Comparison of ENCODE assay signal across 8 mouse cellular contexts in genomic region chr12:112828501-112829243, GRCm38 (mm10). TPM values are rescaled to one million over a fixed set of nuclear protein-coding genes. Genes with fewer than 3 reads are reported as not detected.
DNase-seq lines count a peak whose midpoint lies in the region; ATAC-seq lines count a peak whose summit lies in the region.

No protein-coding gene starts in this region.

- ATAC-seq in heart, embryonic 13.5 days (ENCODE audit: extremely low read depth, insufficient number of reproducible peaks, low FRiP score, low TSS enrichment) = peak; percentile 76
- ATAC-seq in CD4-positive, CD25-positive, alpha-beta regulatory T cell, adult 4 months = peak; percentile 72
- peak; percentile 42 to 46 for ATAC-seq in hematopoietic stem cell, adult 5-6 weeks (replicated peaks in 1 of 2; ENCODE audit: insufficient read depth in 1 of 2, low FRiP score in 2 of 2, low TSS enrichment in 1 of 2, low read depth in 1 of 2, poor library complexity in 2 of 2, severe bottlenecking in 2 of 2)
- ATAC-seq in liver, embryonic 16.5 days (ENCODE audit: low read depth) = peak; percentile 62
- ATAC-seq in neural tube, embryonic 14.5 days (ENCODE audit: low read depth) = peak; percentile 80

- peak overlapping the region; percentile 94 for H3K27ac ChIP-seq in heart, embryonic 13.5 days (replicated peaks)
- peak overlapping the region; percentile 72 for H3K27ac ChIP-seq in brown adipose tissue, adult 24 weeks (replicated peaks; ENCODE audit: low read depth, low read length)
- peak overlapping the region; percentile 92 for H3K27ac ChIP-seq in liver, embryonic 16.5 days (ENCODE audit: low read length)
- H3K27ac ChIP-seq in neural tube, embryonic 14.5 days (ENCODE audit: low read depth, low read length) = peak overlapping the region; percentile 88

- no peaks in the 10 kb centered on the region for H3K9me3 ChIP-seq in heart, embryonic 13.5 days
- no peaks in the 10 kb centered on the region for H3K9me3 ChIP-seq in liver, embryonic 16.5 days (replicated peaks; ENCODE audit: control insufficient read depth, low read length)
- no peaks in the 10 kb centered on the region for H3K9me3 ChIP-seq in neural tube, embryonic 14.5 days (ENCODE audit: control insufficient read depth, low read length)

- H3K4me1 ChIP-seq in heart, embryonic 13.5 days = peaks cover 56% of the 10 kb centered on the region
- peaks cover 13% of the 10 kb centered on the region for H3K4me1 ChIP-seq in brown adipose tissue, adult 24 weeks (ENCODE audit: control insufficient read depth, insufficient read depth, insufficient read length, low read length)
- H3K4me1 ChIP-seq in liver, embryonic 16.5 days (ENCODE audit: control insufficient read depth, low read depth, low read length) = peaks cover 47% of the 10 kb centered on the region
- H3K4me1 ChIP-seq in neural tube, embryonic 14.5 days (ENCODE audit: control insufficient read depth, insufficient read depth, low read length) = peaks cover 30% of the 10 kb centered on the region

- intact Hi-C loops in heart, postnatal 25 days (cut with DNase I) = loop anchor here (2.0 kb wide), 1 partner anchor 16 kb away; no protein-coding TSS in a partner anchor
- intact Hi-C loops in left cerebral cortex, postnatal 4 days (cut with DNase I) = no loop called here

- H3K9ac ChIP-seq in heart, embryonic 13.5 days = peak overlapping the region; percentile 99
- H3K9ac ChIP-seq in liver, embryonic 16.5 days (ENCODE audit: low read depth, low read length) = peak overlapping the region; percentile 99
- peak overlapping the region; percentile 90 for H3K9ac ChIP-seq in neural tube, embryonic 14.5 days (replicated peaks; ENCODE audit: low read depth, low read length)

- peak overlapping the region; percentile 87 for H3K4me2 ChIP-seq in heart, embryonic 13.5 days
- H3K4me2 ChIP-seq in liver, embryonic 16.5 days (ENCODE audit: low read depth, low read length) = peak overlapping the region; percentile 91
- peak overlapping the region; percentile 92 for H3K4me2 ChIP-seq in neural tube, embryonic 14.5 days (ENCODE audit: low read depth, low read length)

- peak overlapping the region; percentile 99 for H3K4me3 ChIP-seq in heart, embryonic 13.5 days
- H3K4me3 ChIP-seq in brown adipose tissue, adult 24 weeks (ENCODE audit: insufficient read depth, low read depth, low read length) = peak overlapping the region; percentile 97
- peak overlapping the region; percentile 98 for H3K4me3 ChIP-seq in liver, embryonic 16.5 days (ENCODE audit: low read depth, low read length)
- peak overlapping the region; percentile 87 for H3K4me3 ChIP-seq in neural tube, embryonic 14.5 days (ENCODE audit: low read depth, low read length)

- H3K36me3 ChIP-seq in heart, embryonic 13.5 days = peaks cover 58% of the 10 kb centered on the region
- H3K36me3 ChIP-seq in liver, embryonic 16.5 days (ENCODE audit: control insufficient read depth, insufficient read depth) = peaks cover 23% of the 10 kb centered on the region
- 0 out of 2 replicates have a peak, but pooled peaks cover 3% of the 10 kb centered on the region for H3K36me3 ChIP-seq in neural tube, embryonic 14.5 days (ENCODE audit: control insufficient read depth, insufficient read depth, low read length)

- DNase-seq in heart, postnatal 25 days (ENCODE audit: low spot score) = no peak
- DNase-seq in left cerebral cortex, postnatal 4 days = no peak

- no peaks in the 10 kb centered on the region for H3K27me3 ChIP-seq in heart, embryonic 13.5 days (replicated peaks)
- no peaks in the 10 kb centered on the region for H3K27me3 ChIP-seq in liver, embryonic 16.5 days (ENCODE audit: control insufficient read depth, insufficient read depth, low read depth, low read length)
- H3K27me3 ChIP-seq in neural tube, embryonic 14.5 days (ENCODE audit: control insufficient read depth, insufficient read depth, low read length) = no peaks in the 10 kb centered on the region

- WGBS in heart, embryonic 13.5 days = under 1% methylated on average over 51 of the region's 51 CpGs
- under 1% methylated on average over 50 of the region's 51 CpGs for WGBS in liver, embryonic 16.5 days (ENCODE audit: insufficient replicate concordance)
- WGBS in neural tube, embryonic 14.5 days = under 1% methylated on average over 49 of the region's 51 CpGs

RNA-seq across cellular contexts. Expression of gene Cdca4, which starts 0.6 kb away (rescaled TPM):
- polyA plus RNA-seq in heart, embryonic 13.5 days (2015; fragmentation: Nextera tagmentation; extraction: Ambion mirVana) = 49.1 and 49.3 TPM in 2 replicates
- total RNA-seq in heart, postnatal 25 days (2021) = 1 to 10 TPM; 6.4 to 7.6 TPM
- polyA plus RNA-seq in CD4-positive, CD25-positive, alpha-beta regulatory T cell, adult 4 months (2017; shearing (Covaris generic)) = 10 to 100 TPM; 70.5 to 85.8 TPM
- 3.1 and 5.5 TPM in 2 replicates for polyA plus RNA-seq in brown adipose tissue, adult 24 weeks (2012; ENCODE audit: insufficient read depth, insufficient read length, missing spikeins)
- 51.3 and 54.0 TPM in 2 replicates for total RNA-seq in hematopoietic stem cell, adult 5-6 weeks (2017)
- polyA plus RNA-seq in liver, embryonic 16.5 days (2015; fragmentation: Nextera tagmentation; extraction: Ambion mirVana) = 48.9 and 61.7 TPM in 2 replicates
- polyA plus RNA-seq in neural tube, embryonic 14.5 days (2014; fragmentation: Nextera tagmentation; extraction: Ambion mirVana) = 33.6 and 37.5 TPM in 2 replicates
- total RNA-seq in left cerebral cortex, postnatal 4 days (2021) = 10 to 100 TPM; 18.5 to 19.8 TPM

RNA-seq across cellular contexts. Expression of gene Clba1, which starts 19.9 kb away (rescaled TPM):
- polyA plus RNA-seq in heart, embryonic 13.5 days (2015; fragmentation: Nextera tagmentation; extraction: Ambion mirVana) = 7.6 and 8.0 TPM in 2 replicates
- total RNA-seq in heart, postnatal 25 days (2021) = 1 to 10 TPM; 1.5 to 1.9 TPM
- under 1 TPM in 1 of 2 experiments, not detected in 1; 0.22 TPM for polyA plus RNA-seq in CD4-positive, CD25-positive, alpha-beta regulatory T cell, adult 4 months (2017; shearing (Covaris generic))
- polyA plus RNA-seq in brown adipose tissue, adult 24 weeks (2012; ENCODE audit: insufficient read depth, insufficient read length, missing spikeins) = 0.63 and 1.7 TPM in 2 replicates
- total RNA-seq in hematopoietic stem cell, adult 5-6 weeks (2017) = 0.75 and 2.0 TPM in 2 replicates
- polyA plus RNA-seq in liver, embryonic 16.5 days (2015; fragmentation: Nextera tagmentation; extraction: Ambion mirVana) = 0.34 and 0.39 TPM in 2 replicates
- 17.5 and 17.8 TPM in 2 replicates for polyA plus RNA-seq in neural tube, embryonic 14.5 days (2014; fragmentation: Nextera tagmentation; extraction: Ambion mirVana)
- 10 to 100 TPM; 15.0 to 15.8 TPM for total RNA-seq in left cerebral cortex, postnatal 4 days (2021)

RNA-seq across cellular contexts. Expression of gene Ahnak2, which starts 26.2 kb away (rescaled TPM):
- 1.1 and 1.2 TPM in 2 replicates for polyA plus RNA-seq in heart, embryonic 13.5 days (2015; fragmentation: Nextera tagmentation; extraction: Ambion mirVana)
- 10 to 100 TPM; 15.3 to 16.5 TPM for total RNA-seq in heart, postnatal 25 days (2021)
- not detected for polyA plus RNA-seq in CD4-positive, CD25-positive, alpha-beta regulatory T cell, adult 4 months (2017; shearing (Covaris generic))
- 2.9 and 3.2 TPM in 2 replicates for polyA plus RNA-seq in brown adipose tissue, adult 24 weeks (2012; ENCODE audit: insufficient read depth, insufficient read length, missing spikeins)
- 0.45 TPM in 1 of 2 replicates, not detected in the other for total RNA-seq in hematopoietic stem cell, adult 5-6 weeks (2017)
- 0.08 and 0.26 TPM in 2 replicates for polyA plus RNA-seq in liver, embryonic 16.5 days (2015; fragmentation: Nextera tagmentation; extraction: Ambion mirVana)
- polyA plus RNA-seq in neural tube, embryonic 14.5 days (2014; fragmentation: Nextera tagmentation; extraction: Ambion mirVana) = 3.1 and 4.9 TPM in 2 replicates
- total RNA-seq in left cerebral cortex, postnatal 4 days (2021) = 10 to 100 TPM; 28.1 to 28.2 TPM

RNA-seq across cellular contexts. Expression of gene Gpr132, which starts 39.4 kb away (rescaled TPM):
- 0.08 and 0.16 TPM in 2 replicates for polyA plus RNA-seq in heart, embryonic 13.5 days (2015; fragmentation: Nextera tagmentation; extraction: Ambion mirVana)
- total RNA-seq in heart, postnatal 25 days (2021) = under 1 TPM in 1 of 2 experiments, not detected in 1; 0.23 TPM
- 100 to 1,000 TPM in 1 of 2 experiments, 10 to 100 TPM in 1; 79.5 to 107 TPM for polyA plus RNA-seq in CD4-positive, CD25-positive, alpha-beta regulatory T cell, adult 4 months (2017; shearing (Covaris generic))
- polyA plus RNA-seq in brown adipose tissue, adult 24 weeks (2012; ENCODE audit: insufficient read depth, insufficient read length, missing spikeins) = not detected in 2 replicates
- 14.8 and 15.9 TPM in 2 replicates for total RNA-seq in hematopoietic stem cell, adult 5-6 weeks (2017)
- 0.38 and 0.40 TPM in 2 replicates for polyA plus RNA-seq in liver, embryonic 16.5 days (2015; fragmentation: Nextera tagmentation; extraction: Ambion mirVana)
- polyA plus RNA-seq in neural tube, embryonic 14.5 days (2014; fragmentation: Nextera tagmentation; extraction: Ambion mirVana) = 0.10 TPM in 1 of 2 replicates, not detected in the other
- total RNA-seq in left cerebral cortex, postnatal 4 days (2021) = not detected
